In genomic region chr13:45493846-45494245, GRCm38 (mm10) we compare ENCODE assay signal across 7 mouse cellular contexts. TPM values are rescaled to one million over a fixed set of nuclear protein-coding genes. Genes with fewer than 3 reads are reported as not detected.
DNase-seq lines count a peak whose midpoint lies in the region; ATAC-seq lines count a peak whose summit lies in the region.

No protein-coding gene starts in this region.

- peak overlapping the region; percentile 17; the same call in 1 of the 2 replicates for H3K4me3 ChIP-seq in liver, embryonic 15.5 days (replicated peaks)

- peaks cover 25% of the 10 kb centered on the region for H3K4me1 ChIP-seq in liver, embryonic 15.5 days (replicated peaks)

- H3K9me3 ChIP-seq in liver, embryonic 15.5 days (replicated peaks) = no peaks in the 10 kb centered on the region

- H3K4me2 ChIP-seq in liver, embryonic 15.5 days = peak overlapping the region; percentile 8; the same call in 1 of the 2 replicates

- no peak for ATAC-seq in liver, embryonic 15.5 days (ENCODE audit: insufficient read depth)

- 52% methylated on average over 10 of the region's 10 CpGs for WGBS in liver, embryonic 15.5 days (ENCODE audit: insufficient replicate concordance)

- peak; percentile 85 for DNase-seq in ES-CJ7 (ENCODE audit: low read depth, low spot score)
- peak; percentile 84 for DNase-seq in ZHBTc4 (ENCODE audit: low read depth, low spot score)
- peak; percentile 42 for DNase-seq in heart, adult 8-10 months (ENCODE audit: low spot score)
- DNase-seq in adrenal gland, adult 8-10 months = no peak
- no peak for DNase-seq in left cerebral cortex, adult 8-10 months (ENCODE audit: low spot score in 2 of 2)
- DNase-seq in spleen, postnatal 14 days (ENCODE audit: low spot score in 2 of 2) = no peak

- no peaks in the 10 kb centered on the region for H3K27me3 ChIP-seq in liver, embryonic 15.5 days

- H3K27ac ChIP-seq in liver, embryonic 15.5 days (replicated peaks) = no peak overlapping the region

- no peaks in the 10 kb centered on the region for H3K36me3 ChIP-seq in liver, embryonic 15.5 days (replicated peaks)

- no peak overlapping the region for H3K9ac ChIP-seq in liver, embryonic 15.5 days

RNA-seq across cellular contexts. Expression of gene Gmpr, which starts 13.4 kb away (rescaled TPM):
- total RNA-seq in heart, adult 8-10 months (2022) = 100 to 1,000 TPM; 152 to 199 (median 170) TPM
- polyA plus RNA-seq in liver, embryonic 15.5 days (2015; fragmentation: Nextera tagmentation; extraction: Ambion mirVana) = 265 and 273 TPM in 2 replicates
- 10 to 100 TPM; 19.0 to 42.8 (median 24.0) TPM for total RNA-seq in adrenal gland, adult 8-10 months (2022)
- total RNA-seq in left cerebral cortex, adult 8-10 months (2022) = 10 to 100 TPM; 56.1 to 59.2 (median 58.1) TPM

Comparison
In these comparisons a context has a peak if more than half of its experiments do, and no peak if none do; other contexts are left out.
1. DNase-seq: peak in ES-CJ7 (single experiment), ZHBTc4 (single experiment) and heart, adult 8-10 months (single experiment); none in adrenal gland, adult 8-10 months (single experiment), left cerebral cortex, adult 8-10 months (0 of 2) and spleen, postnatal 14 days (0 of 2).